Comparison of ENCODE assay signal across 25 mouse cellular contexts in genomic region chr7:34690111-34690510, GRCm38 (mm10). TPM values are rescaled to one million over a fixed set of nuclear protein-coding genes. Genes with fewer than 3 reads are reported as not detected.
DNase-seq lines count a peak whose midpoint lies in the region; ATAC-seq and TF ChIP-seq lines count a peak whose summit lies in the region.
"Had no signal": no experiment of that assay in that cellular context is flagged by ENCODE, and none has a peak within 500 bp of the region (broad histone marks: within the 10 kb centered on the region; RNA-seq: fewer than 3 reads in every experiment).

No protein-coding gene starts in this region.

- ATAC-seq in forebrain, embryonic 12.5 days (ENCODE audit: low FRiP score) = peak; percentile 44
- ATAC-seq in forebrain, embryonic 15.5 days (replicated peaks) = no peak
- ATAC-seq in hindbrain, postnatal 0 days = no peak
- ATAC-seq in neural tube, embryonic 13.5 days (ENCODE audit: low read depth) = no peak
- ATAC-seq: inflammation-experienced regulatory T-cells, adult 6 months had no signal

- H3K27ac ChIP-seq in forebrain, embryonic 12.5 days = peak overlapping the region; percentile 67
- no peak overlapping the region for H3K27ac ChIP-seq in forebrain, embryonic 15.5 days (replicated peaks)
- H3K27ac ChIP-seq in embryonic facial prominence, embryonic 10.5 days (replicated peaks) = peak overlapping the region; percentile 8
- H3K27ac ChIP-seq in hindbrain, postnatal 0 days = no peak overlapping the region
- H3K27ac ChIP-seq in neural tube, embryonic 13.5 days (replicated peaks) = peak overlapping the region; percentile 78
- H3K27ac ChIP-seq: embryonic facial prominence, embryonic 15.5 days; heart, embryonic 13.5 days; left cerebral cortex, adult 2 months had no signal

- no peaks in the 10 kb centered on the region for H3K27me3 ChIP-seq in forebrain, embryonic 12.5 days
- no peaks in the 10 kb centered on the region for H3K27me3 ChIP-seq in forebrain, embryonic 15.5 days
- H3K27me3 ChIP-seq in embryonic facial prominence, embryonic 10.5 days (replicated peaks; ENCODE audit: low read depth, poor library complexity, severe bottlenecking) = no peaks in the 10 kb centered on the region
- H3K27me3 ChIP-seq in hindbrain, postnatal 0 days (ENCODE audit: insufficient read depth, low read length) = no peaks in the 10 kb centered on the region
- H3K27me3 ChIP-seq in neural tube, embryonic 13.5 days = no peaks in the 10 kb centered on the region

- no peak overlapping the region for H3K9ac ChIP-seq in forebrain, embryonic 12.5 days
- no peak overlapping the region for H3K9ac ChIP-seq in forebrain, embryonic 15.5 days (replicated peaks)
- no peak overlapping the region for H3K9ac ChIP-seq in hindbrain, postnatal 0 days (replicated peaks; ENCODE audit: low read length)
- no peak overlapping the region for H3K9ac ChIP-seq in neural tube, embryonic 13.5 days
- H3K9ac ChIP-seq: embryonic facial prominence, embryonic 15.5 days; heart, embryonic 13.5 days had no signal

- H3K4me1 ChIP-seq in forebrain, embryonic 12.5 days = peaks cover 67% of the 10 kb centered on the region
- peaks cover 13% of the 10 kb centered on the region for H3K4me1 ChIP-seq in forebrain, embryonic 15.5 days
- peaks cover 35% of the 10 kb centered on the region for H3K4me1 ChIP-seq in embryonic facial prominence, embryonic 10.5 days
- peaks cover 11% of the 10 kb centered on the region; the same call in 1 of the 2 replicates for H3K4me1 ChIP-seq in hindbrain, postnatal 0 days (ENCODE audit: insufficient read depth, low read length)
- peaks cover 73% of the 10 kb centered on the region for H3K4me1 ChIP-seq in neural tube, embryonic 13.5 days (replicated peaks)
- H3K4me1 ChIP-seq: megakaryocyte, embryonic 14.5 days had no signal

- H3K9me3 ChIP-seq in forebrain, embryonic 12.5 days = no peaks in the 10 kb centered on the region
- H3K9me3 ChIP-seq in forebrain, embryonic 15.5 days = no peaks in the 10 kb centered on the region
- H3K9me3 ChIP-seq in embryonic facial prominence, embryonic 10.5 days = no peaks in the 10 kb centered on the region
- no peaks in the 10 kb centered on the region for H3K9me3 ChIP-seq in hindbrain, postnatal 0 days (ENCODE audit: low read length)
- H3K9me3 ChIP-seq in neural tube, embryonic 13.5 days = no peaks in the 10 kb centered on the region
- H3K9me3 ChIP-seq: embryonic facial prominence, embryonic 15.5 days; heart, embryonic 13.5 days; megakaryocyte, embryonic 14.5 days had no signal

- H3K4me3 ChIP-seq in forebrain, embryonic 12.5 days (replicated peaks) = no peak overlapping the region
- H3K4me3 ChIP-seq in forebrain, embryonic 15.5 days = no peak overlapping the region
- no peak overlapping the region for H3K4me3 ChIP-seq in embryonic facial prominence, embryonic 10.5 days
- H3K4me3 ChIP-seq in hindbrain, postnatal 0 days (ENCODE audit: low read length) = no peak overlapping the region
- H3K4me3 ChIP-seq in neural tube, embryonic 13.5 days = no peak overlapping the region
- H3K4me3 ChIP-seq: embryonic facial prominence, embryonic 15.5 days; heart, embryonic 13.5 days; left cerebral cortex, adult 2 months; megakaryocyte, embryonic 14.5 days had no signal

- WGBS in forebrain, embryonic 12.5 days = 55% methylated on average over 13 of the region's 13 CpGs
- 42% methylated on average over 13 of the region's 13 CpGs for WGBS in forebrain, embryonic 15.5 days
- WGBS in embryonic facial prominence, embryonic 10.5 days = 46% methylated on average over 13 of the region's 13 CpGs
- WGBS in hindbrain, postnatal 0 days = 40% methylated on average over 13 of the region's 13 CpGs
- 39% methylated on average over 13 of the region's 13 CpGs for WGBS in neural tube, embryonic 13.5 days

- no peaks in the 10 kb centered on the region for H3K36me3 ChIP-seq in forebrain, embryonic 12.5 days (replicated peaks)
- H3K36me3 ChIP-seq in forebrain, embryonic 15.5 days = no peaks in the 10 kb centered on the region
- no peaks in the 10 kb centered on the region for H3K36me3 ChIP-seq in embryonic facial prominence, embryonic 10.5 days (replicated peaks)
- H3K36me3 ChIP-seq in hindbrain, postnatal 0 days (ENCODE audit: insufficient read depth, low read length) = no peaks in the 10 kb centered on the region
- H3K36me3 ChIP-seq in neural tube, embryonic 13.5 days = no peaks in the 10 kb centered on the region
- H3K36me3 ChIP-seq: embryonic facial prominence, embryonic 15.5 days; G1E; heart, embryonic 13.5 days had no signal

- TF ChIP-seq CTCF in hindbrain, postnatal 0 days (IDR thresholded peaks at IDR 0.05; ENCODE audit: low read depth) = no peak

- DNase-seq in embryonic facial prominence, embryonic 10.5 days (ENCODE audit: low spot score) = no peak
- peak; percentile 25 for DNase-seq in hindbrain, postnatal 0 days (ENCODE audit: low spot score)
- DNase-seq in gastrocnemius, postnatal 10 days = no peak
- no peak for DNase-seq in urinary bladder, postnatal 14 days (ENCODE audit: low spot score)
- no peak for DNase-seq in right cerebral cortex, postnatal 14 days
- DNase-seq: adrenal gland, postnatal 36 days; cerebellum, adult 18-20 months; cerebellum, postnatal 36 days; gastrocnemius, postnatal 14 days; heart, adult 18-20 months; kidney, adult 2 months; kidney, postnatal 10 days; layer of hippocampus, adult 9-11 months; lung, adult 18-20 months; lung, postnatal 14 days had no signal

- H3K4me2 ChIP-seq in forebrain, embryonic 12.5 days = no peak overlapping the region
- no peak overlapping the region for H3K4me2 ChIP-seq in forebrain, embryonic 15.5 days (replicated peaks)
- H3K4me2 ChIP-seq in hindbrain, postnatal 0 days (ENCODE audit: low read depth, low read length) = no peak overlapping the region
- no peak overlapping the region for H3K4me2 ChIP-seq in neural tube, embryonic 13.5 days
- H3K4me2 ChIP-seq: embryonic facial prominence, embryonic 15.5 days; heart, embryonic 13.5 days; liver, embryonic 11.5 days had no signal

RNA-seq across cellular contexts. Expression of gene Kctd15, which starts 33.6 kb away (rescaled TPM):
- polyA plus RNA-seq in forebrain, embryonic 12.5 days (2016; fragmentation: Nextera tagmentation; extraction: Ambion mirVana) = 37.9 and 38.1 TPM in 2 replicates
- polyA plus RNA-seq in forebrain, embryonic 15.5 days (2015; fragmentation: Nextera tagmentation; extraction: Ambion mirVana) = 27.7 and 29.0 TPM in 2 replicates
- polyA plus RNA-seq in embryonic facial prominence, embryonic 10.5 days (2016; fragmentation: Nextera tagmentation; extraction: Ambion mirVana) = 61.1 and 63.8 TPM in 2 replicates
- 58.7 and 59.7 TPM in 2 replicates for total RNA-seq in hindbrain, postnatal 0 days (2014; rRNA removed)
- polyA plus RNA-seq in hindbrain, postnatal 0 days (2015; fragmentation: Nextera tagmentation; extraction: Ambion mirVana) = 12.6 and 13.2 TPM in 2 replicates
- polyA plus RNA-seq in neural tube, embryonic 13.5 days (2015; fragmentation: Nextera tagmentation; extraction: Ambion mirVana) = 38.3 and 39.6 TPM in 2 replicates
- total RNA-seq in gastrocnemius, postnatal 10 days (2021) = 10 to 100 TPM; 37.0 to 37.2 TPM
- polyA plus RNA-seq: G1E; inflammation-experienced regulatory T-cells, adult 6 months had no signal

Comparison
In these comparisons a context has a peak if more than half of its experiments do, and no peak if none do; other contexts are left out.
1. H3K27ac ChIP-seq: peak in forebrain, embryonic 12.5 days (single experiment), embryonic facial prominence, embryonic 10.5 days (single experiment) and neural tube, embryonic 13.5 days (single experiment); none in forebrain, embryonic 15.5 days (single experiment) and hindbrain, postnatal 0 days (single experiment).